Mouse (Mus musculus): ENCODE measurements around the gene B3gnt9. TPM values are rescaled to one million over a fixed set of nuclear protein-coding genes. Genes with fewer than 3 reads are reported as not detected.
"Not testable (repeated sequence)": the region's sequence is repeated elsewhere in the genome, so short reads cannot be mapped to it uniquely, and the experiment has no call there.

Gene B3gnt9
- polyA plus RNA-seq, 1 experiment from 2014 or later, result 6.2 TPM

- peaks cover 26% of the 10 kb centered on the region for H3K27me3 ChIP-seq
- not testable (repeated sequence) for ATAC-seq (ENCODE audit: low FRiP score); H3K9ac ChIP-seq; H3K27ac ChIP-seq; H3K9me3 ChIP-seq; H3K4me2 ChIP-seq; H3K4me3 ChIP-seq; H3K36me3 ChIP-seq
- peaks cover 40% of the 10 kb centered on the region for H3K4me1 ChIP-seq (replicated peaks)
- WGBS, result 75% methylated on average over 3 of the region's 3 CpGs
These were observed 36.8 kb upstream of the B3gnt9 start for GRCm38 (mm10) chr8:105291802-105292201.

GRCm38 (mm10) chr8:105291364-105291763 is 36.4 kb upstream of the B3gnt9 start:
- peaks cover 26% of the 10 kb centered on the region for H3K27me3 ChIP-seq
- not testable (repeated sequence) for H3K4me2 ChIP-seq; H3K9ac ChIP-seq; H3K9me3 ChIP-seq; ATAC-seq (ENCODE audit: low FRiP score); H3K27ac ChIP-seq; H3K36me3 ChIP-seq
- 0 out of 2 replicates have a peak overlapping the region, but pooled peaks have one; percentile 55 for H3K4me3 ChIP-seq
- 89% methylated on average over 8 of the region's 8 CpGs for WGBS
- peaks cover 42% of the 10 kb centered on the region for H3K4me1 ChIP-seq (replicated peaks)

- Histone ChIP-seq H3K9me3 (no peaks in the 10 kb centered on the region), H3K4me1 (replicated peaks) (peaks cover 48% of the 10 kb centered on the region), H3K9ac (peak overlapping the region; percentile 69), H3K27me3 (peaks cover 26% of the 10 kb centered on the region), H3K27ac (no peak overlapping the region), H3K4me2 (peak overlapping the region; percentile 82), H3K36me3 (peaks cover 3% of the 10 kb centered on the region), H3K4me3 (peak overlapping the region; percentile 55)
- 7% methylated on average over 31 of the region's 31 CpGs for WGBS
- no peak for ATAC-seq (ENCODE audit: low FRiP score)
These were observed 35.8 kb upstream of the B3gnt9 start for GRCm38 (mm10) chr8:105290554-105291314.

- ATAC-seq (ENCODE audit: low FRiP score), result peak; percentile 54
- Histone ChIP-seq H3K4me3 (peak within 1 kb of the TSS; percentile 55), H3K4me2 (peak within 1 kb of the TSS; percentile 82), H3K4me1 (replicated peaks) (peaks cover 57% of the 10 kb centered on the region), H3K27ac (peak within 1 kb of the TSS; percentile 95), H3K27me3 (peaks cover 19% of the 10 kb centered on the region), H3K9ac (peak within 1 kb of the TSS; percentile 77), H3K9me3 (no peaks in the 10 kb centered on the region), H3K36me3 (peaks cover 11% of the 10 kb centered on the region)
- WGBS, result 1% methylated on average over 43 of the region's 43 CpGs
These were observed 35.0 kb upstream of the B3gnt9 start, which contains the start of gene 4931428F04Rik for GRCm38 (mm10) chr8:105289805-105290460. Gene 4931428F04Rik, minus strand, starts transcription at chr8:105289864.

DNA sequence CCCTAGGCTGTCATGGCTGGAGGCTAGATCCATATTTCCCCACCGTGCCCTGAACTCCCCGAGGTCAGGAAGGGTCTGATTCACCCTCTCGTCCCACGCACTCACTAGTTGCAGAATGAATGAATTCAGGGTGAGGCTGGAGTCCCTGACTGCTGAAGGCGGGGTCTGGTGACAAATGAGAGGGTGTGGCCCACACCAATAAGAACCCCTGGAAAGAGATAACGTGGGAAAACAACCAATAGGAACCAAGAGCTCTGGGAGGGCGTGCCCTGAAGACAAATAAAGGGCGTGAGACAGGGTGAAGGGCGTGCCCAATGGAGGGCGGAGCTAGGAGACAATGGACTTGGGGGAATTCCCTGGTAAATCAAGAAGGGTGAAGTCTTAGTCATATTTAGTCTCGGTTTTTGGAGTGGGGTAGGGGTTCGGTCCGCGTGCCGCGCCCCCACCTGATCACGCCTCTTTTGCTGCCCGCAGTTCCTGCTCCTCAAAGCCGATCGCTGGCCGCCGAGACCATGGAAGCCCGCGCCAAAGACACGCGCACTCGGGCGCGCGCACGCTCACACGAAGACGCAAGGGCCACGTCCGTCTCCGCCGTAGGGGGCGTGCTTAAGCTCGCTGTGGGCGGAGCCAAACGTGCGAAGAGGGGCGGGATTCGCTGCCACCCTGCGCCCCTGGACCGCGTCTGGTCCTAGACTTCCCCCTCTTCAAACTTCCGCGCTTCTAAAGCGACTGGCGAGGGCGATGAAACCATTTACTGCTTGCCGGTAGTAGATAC is 34.2 kb upstream of the B3gnt9 start:
- peaks cover 62% of the 10 kb centered on the region for H3K4me1 ChIP-seq (replicated peaks)
- peak overlapping the region; percentile 95 for H3K27ac ChIP-seq
- no peaks in the 10 kb centered on the region for H3K9me3 ChIP-seq
- peak overlapping the region; percentile 55 for H3K4me3 ChIP-seq
- H3K4me2 ChIP-seq, result peak overlapping the region; percentile 82
- H3K9ac ChIP-seq, result peak overlapping the region; percentile 77
- peaks cover 19% of the 10 kb centered on the region for H3K27me3 ChIP-seq
- under 1% methylated on average over 53 of the region's 53 CpGs for WGBS
- H3K36me3 ChIP-seq, result peaks cover 17% of the 10 kb centered on the region
- peak; percentile 93 for ATAC-seq (ENCODE audit: low FRiP score)

GRCm38 (mm10) chr8:105288231-105288630 is 33.3 kb upstream of the B3gnt9 start:
- peaks cover 24% of the 10 kb centered on the region for H3K36me3 ChIP-seq
- peaks cover 68% of the 10 kb centered on the region for H3K4me1 ChIP-seq (replicated peaks)
- peak overlapping the region; percentile 77 for H3K9ac ChIP-seq
- H3K4me2 ChIP-seq, result peak overlapping the region; percentile 82
- H3K4me3 ChIP-seq, result peak overlapping the region; percentile 55
- 81% methylated on average over 5 of the region's 5 CpGs for WGBS
- no peak overlapping the region for H3K27ac ChIP-seq
- ATAC-seq (ENCODE audit: low FRiP score), result no peak
- H3K27me3 ChIP-seq, result peaks cover 17% of the 10 kb centered on the region
- no peaks in the 10 kb centered on the region for H3K9me3 ChIP-seq

GRCm38 (mm10) chr8:105286907-105287306 is 32.0 kb upstream of the B3gnt9 start:
- 88% methylated on average over 4 of the region's 4 CpGs for WGBS
- no peaks in the 10 kb centered on the region for H3K9me3 ChIP-seq
- no peak overlapping the region for H3K27ac ChIP-seq
- peaks cover 37% of the 10 kb centered on the region for H3K36me3 ChIP-seq
- peak overlapping the region; percentile 51; the same call in 1 of the 2 replicates for H3K9ac ChIP-seq
- H3K4me3 ChIP-seq, result peak overlapping the region; percentile 55
- H3K27me3 ChIP-seq, result peaks cover 20% of the 10 kb centered on the region
- H3K4me2 ChIP-seq, result peak overlapping the region; percentile 82
- ATAC-seq (ENCODE audit: low FRiP score), result no peak
- peaks cover 68% of the 10 kb centered on the region for H3K4me1 ChIP-seq (replicated peaks)

DNA sequence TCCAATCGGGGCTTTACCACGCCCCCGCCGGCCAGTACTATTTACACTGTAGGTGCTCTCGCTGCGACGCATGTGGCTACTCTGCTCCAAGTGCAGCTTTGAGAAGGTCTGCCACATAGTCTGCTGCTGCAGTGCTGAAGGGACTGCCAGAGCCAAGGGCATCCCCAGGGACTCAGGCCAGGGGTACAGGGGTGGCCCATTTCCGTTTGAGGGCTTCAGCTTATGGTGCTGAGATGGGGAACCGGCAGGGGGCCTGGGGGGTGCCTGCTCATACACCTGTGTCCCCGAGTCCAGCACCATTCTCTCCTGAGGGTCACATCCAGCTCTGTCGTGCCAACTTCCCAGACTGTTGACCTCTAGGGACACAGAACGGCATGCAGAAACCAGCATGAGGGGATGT is 30.6 kb upstream of the B3gnt9 start:
- Histone ChIP-seq H3K4me1 (replicated peaks) (peaks cover 61% of the 10 kb centered on the region), H3K36me3 (peaks cover 48% of the 10 kb centered on the region), H3K27ac (no peak overlapping the region), H3K4me2 (peak overlapping the region; percentile 82), H3K27me3 (peaks cover 19% of the 10 kb centered on the region), H3K9me3 (no peaks in the 10 kb centered on the region), H3K4me3 (no peak overlapping the region), H3K9ac (peak overlapping the region; percentile 51; the same call in 1 of the 2 replicates)
- ATAC-seq (ENCODE audit: low FRiP score), result no peak
- WGBS, result 41% methylated on average over 12 of the region's 12 CpGs

DNA sequence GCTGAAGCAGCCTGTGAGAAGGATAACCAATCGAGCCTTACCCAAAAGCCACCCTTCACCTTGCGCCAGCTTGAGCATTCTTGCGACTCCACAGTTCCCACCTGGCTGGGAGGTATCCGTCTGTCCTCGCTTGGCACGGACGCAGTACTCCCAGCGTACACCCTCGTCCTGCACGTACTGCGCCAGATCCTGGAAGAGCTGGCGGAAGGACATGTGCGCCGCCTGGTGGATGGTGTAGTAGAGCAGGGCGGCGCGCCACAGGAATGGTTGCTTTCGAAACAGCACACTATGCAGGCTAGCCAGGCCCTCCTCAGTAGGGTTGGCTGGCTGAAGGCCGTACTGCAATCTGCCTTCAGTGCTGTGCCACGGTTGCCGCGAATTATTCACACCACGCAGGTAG is 28.1 kb upstream of the B3gnt9 start:
- H3K4me3 ChIP-seq, result no peak overlapping the region
- peaks cover 41% of the 10 kb centered on the region for H3K27me3 ChIP-seq
- peaks cover 61% of the 10 kb centered on the region for H3K36me3 ChIP-seq
- no peak overlapping the region for H3K4me2 ChIP-seq
- no peak for ATAC-seq (ENCODE audit: low FRiP score)
- 27% methylated on average over 22 of the region's 23 CpGs for WGBS
- no peak overlapping the region for H3K9ac ChIP-seq
- H3K4me1 ChIP-seq (replicated peaks), result peaks cover 52% of the 10 kb centered on the region
- H3K9me3 ChIP-seq, result no peaks in the 10 kb centered on the region
- H3K27ac ChIP-seq, result no peak overlapping the region

DNA sequence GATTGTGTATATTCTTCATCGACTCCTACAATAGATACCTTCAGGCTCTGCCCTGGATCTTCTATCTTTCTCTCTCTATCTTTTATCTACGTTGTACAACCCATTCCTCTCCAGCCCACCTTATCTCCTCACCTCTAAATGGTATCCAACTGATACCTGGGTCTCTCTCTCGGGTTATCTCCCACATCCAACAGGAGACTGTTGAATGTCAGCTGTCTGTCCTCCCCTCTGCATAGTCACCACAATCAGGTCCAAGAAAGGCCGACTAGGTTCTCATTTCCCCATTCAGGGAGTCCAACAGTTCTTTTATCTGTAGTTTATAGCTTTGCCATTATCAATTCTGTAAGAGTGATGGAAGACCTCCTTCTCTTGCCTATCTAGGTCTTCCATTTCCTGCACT is 27.3 kb upstream of the B3gnt9 start:
- Histone ChIP-seq H3K4me2 (no peak overlapping the region), H3K36me3 (peaks cover 61% of the 10 kb centered on the region), H3K4me3 (no peak overlapping the region), H3K9me3 (no peaks in the 10 kb centered on the region), H3K9ac (no peak overlapping the region), H3K4me1 (replicated peaks) (peaks cover 43% of the 10 kb centered on the region), H3K27ac (no peak overlapping the region), H3K27me3 (peaks cover 49% of the 10 kb centered on the region)
- 90% methylated on average over 4 of the region's 4 CpGs for WGBS
- ATAC-seq (ENCODE audit: low FRiP score), result no peak

GRCm38 (mm10) chr8:105281821-105282220 is 26.9 kb upstream of the B3gnt9 start:
- 92% methylated on average over 12 of the region's 12 CpGs for WGBS
- ATAC-seq (ENCODE audit: low FRiP score), result no peak
- Histone ChIP-seq H3K9me3 (no peaks in the 10 kb centered on the region), H3K27me3 (peaks cover 53% of the 10 kb centered on the region), H3K9ac (no peak overlapping the region), H3K4me3 (no peak overlapping the region), H3K27ac (no peak overlapping the region), H3K36me3 (peaks cover 61% of the 10 kb centered on the region), H3K4me2 (no peak overlapping the region), H3K4me1 (replicated peaks) (peaks cover 41% of the 10 kb centered on the region)

- ATAC-seq (ENCODE audit: low FRiP score), result no peak
- Histone ChIP-seq H3K36me3 (peaks cover 56% of the 10 kb centered on the region), H3K4me1 (replicated peaks) (peaks cover 41% of the 10 kb centered on the region), H3K4me3 (no peak overlapping the region), H3K27me3 (peaks cover 66% of the 10 kb centered on the region), H3K4me2 (no peak overlapping the region), H3K9ac (no peak overlapping the region), H3K9me3 (no peaks in the 10 kb centered on the region), H3K27ac (no peak overlapping the region)
- 76% methylated on average over 3 of the region's 3 CpGs for WGBS
These were observed 25.6 kb upstream of the B3gnt9 start for GRCm38 (mm10) chr8:105280567-105280966.

Data from hindbrain, embryonic 13.5 days (tissue).